Mouse (Mus musculus): ENCODE data around the gene Ctnna3. TPM values are rescaled to one million over a fixed set of nuclear protein-coding genes. Genes with fewer than 3 reads are reported as not detected.
A peak's percentile ranks its signal among the peaks of the same experiment; 100 is the strongest.

The Ctnna3 gene
- polyA plus RNA-seq, 2 experiments, result 0.03 TPM; not detected in 1

DNA sequence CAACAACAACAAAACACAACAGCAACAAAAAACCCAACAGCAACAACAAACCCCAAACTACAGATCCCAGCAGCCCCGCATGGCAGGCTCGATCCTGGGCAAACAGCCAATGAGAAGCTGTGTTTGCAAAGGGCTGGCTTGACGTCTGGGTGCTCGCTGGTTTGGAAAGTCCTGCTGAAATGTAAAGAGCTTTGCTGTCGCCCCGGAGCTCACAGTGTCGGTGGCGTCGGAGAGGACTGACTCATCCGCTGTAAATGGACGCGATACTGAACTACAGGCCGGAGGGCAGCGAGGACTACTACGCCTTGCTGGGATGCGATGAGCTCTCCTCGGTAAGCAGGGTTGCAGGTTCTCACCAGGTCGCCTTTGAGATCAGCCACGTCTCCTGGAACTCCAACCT lies 43.5 kb upstream of the Ctnna3 start:
- WGBS (ENCODE audit: insufficient replicate concordance), result under 1% methylated on average over 19 of the region's 19 CpGs
- peak; percentile 72 to 81 (median 74) for DNase-seq (ENCODE audit: low read depth in 3 of 3, low spot score in 3 of 3)

DNA sequence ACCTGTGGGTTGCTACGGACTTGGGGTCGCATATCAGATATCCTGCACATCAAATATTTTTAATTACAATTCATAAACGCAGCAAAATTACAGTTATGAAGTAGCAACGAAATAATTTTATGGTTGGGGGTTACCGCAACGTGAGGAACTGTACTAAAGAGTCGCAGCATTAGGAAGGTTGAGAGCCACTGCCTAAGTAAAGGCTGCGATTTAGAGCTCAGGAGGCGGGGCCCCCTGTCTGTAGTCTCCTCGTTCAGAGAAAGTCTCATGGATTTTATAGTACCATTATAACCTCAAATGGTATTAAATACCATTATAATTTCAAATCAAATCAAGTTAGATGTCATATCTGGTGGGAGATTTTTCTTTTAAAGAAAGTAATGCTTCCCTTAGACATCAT lies 42.9 kb upstream of the Ctnna3 start:
- Histone ChIP-seq H3K9ac (replicated peaks) (peak overlapping the region; percentile 73), H3K4me2 (ENCODE audit: low read depth) (peak overlapping the region; percentile 86), H3K4me1 (replicated peaks; ENCODE audit: control insufficient read depth in 2 of 2, insufficient read depth in 2 of 2, low read length in 1 of 2) (peaks cover 0 to 7% of the 10 kb centered on the region in 2 experiments; a peak in 3 of 4 replicates), H3K27me3 (ENCODE audit: control insufficient read depth, insufficient read depth, low read length) (no peaks in the 10 kb centered on the region), H3K27ac (no peak overlapping the region; the same call in 1 of the 2 replicates), H3K4me3 (ENCODE audit: insufficient read depth in 1 of 2, low read depth in 2 of 2, low read length in 2 of 2) (peak overlapping the region; percentile 59 to 76), H3K36me3 (replicated peaks; ENCODE audit: control insufficient read depth, insufficient read depth, low read depth) (no peaks in the 10 kb centered on the region), H3K9me3 (ENCODE audit: control insufficient read depth, low read length) (no peaks in the 10 kb centered on the region)
- no peak for TF ChIP-seq CTCF (IDR thresholded peaks at IDR 0.05; ENCODE audit: low read depth)
- no peak for TF ChIP-seq EP300 (IDR thresholded peaks at IDR 0.05; ENCODE audit: low read depth)
- no peak for DNase-seq (ENCODE audit: low read depth in 3 of 3, low spot score in 3 of 3)
- ATAC-seq (ENCODE audit: insufficient read depth), result no peak
- 3% methylated on average over 10 of the region's 10 CpGs for WGBS (ENCODE audit: insufficient replicate concordance)

More for the DNA sequence above, 43.5 kb upstream of the Ctnna3 start:
- peak; percentile 80 for ATAC-seq (ENCODE audit: insufficient read depth)
- Histone ChIP-seq H3K9ac (replicated peaks) (peak overlapping the region; percentile 73), H3K9me3 (ENCODE audit: control insufficient read depth, low read length) (no peaks in the 10 kb centered on the region), H3K27me3 (ENCODE audit: control insufficient read depth, insufficient read depth, low read length) (no peaks in the 10 kb centered on the region), H3K36me3 (replicated peaks; ENCODE audit: control insufficient read depth, insufficient read depth, low read depth) (no peaks in the 10 kb centered on the region), H3K4me2 (ENCODE audit: low read depth) (peak overlapping the region; percentile 86), H3K27ac (peak overlapping the region; percentile 59), H3K4me3 (ENCODE audit: insufficient read depth in 1 of 2, low read depth in 2 of 2, low read length in 2 of 2) (peak overlapping the region; percentile 59 to 76), H3K4me1 (replicated peaks; ENCODE audit: control insufficient read depth in 2 of 2, insufficient read depth in 2 of 2, low read length in 1 of 2) (peaks cover under 1 to 12% of the 10 kb centered on the region in 2 experiments; a peak in 3 of 4 replicates)
- no peak for TF ChIP-seq CTCF (IDR thresholded peaks at IDR 0.05; ENCODE audit: low read depth)
- no peak for TF ChIP-seq EP300 (IDR thresholded peaks at IDR 0.05; ENCODE audit: low read depth)

DNA sequence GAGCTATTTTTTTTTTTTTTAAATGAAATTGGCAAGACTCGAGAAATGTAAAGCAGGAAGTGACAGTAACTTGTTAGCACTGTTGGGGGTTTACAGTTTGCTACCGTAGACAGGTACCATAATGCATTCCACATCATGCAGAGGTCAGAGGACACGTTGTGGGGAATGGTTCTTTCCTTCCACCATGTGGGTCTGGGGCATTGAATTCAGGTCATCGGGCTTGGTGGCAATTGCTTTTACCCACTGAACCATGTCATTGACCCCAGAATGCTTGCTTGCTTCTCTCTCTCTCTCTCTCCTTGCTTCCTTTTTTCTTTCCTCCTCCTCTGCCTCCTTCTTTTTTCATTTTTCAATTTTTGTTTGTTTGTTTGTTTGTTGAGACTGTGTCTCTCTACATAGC lies 41.0 kb upstream of the Ctnna3 start:
- no peaks in the 10 kb centered on the region for H3K9me3 ChIP-seq (ENCODE audit: control insufficient read depth, low read length)
- WGBS (ENCODE audit: insufficient replicate concordance), result 58% methylated on average over 4 of the region's 4 CpGs
- no peak overlapping the region for H3K9ac ChIP-seq (replicated peaks)
- no peaks in the 10 kb centered on the region for H3K36me3 ChIP-seq (replicated peaks; ENCODE audit: control insufficient read depth, insufficient read depth, low read depth)
- no peak overlapping the region for H3K27ac ChIP-seq
- peak overlapping the region; percentile 11; the same call in 1 of the 2 replicates for H3K4me2 ChIP-seq (ENCODE audit: low read depth)
- no peak overlapping the region for H3K4me3 ChIP-seq (ENCODE audit: insufficient read depth in 1 of 2, low read depth in 2 of 2, low read length in 2 of 2)
- TF ChIP-seq EP300 (IDR thresholded peaks at IDR 0.05; ENCODE audit: low read depth), result no peak
- no peak for TF ChIP-seq CTCF (IDR thresholded peaks at IDR 0.05; ENCODE audit: low read depth)
- no peaks in the 10 kb centered on the region for H3K27me3 ChIP-seq (ENCODE audit: control insufficient read depth, insufficient read depth, low read length)
- H3K4me1 ChIP-seq (replicated peaks; ENCODE audit: control insufficient read depth in 2 of 2, insufficient read depth in 2 of 2, low read length in 1 of 2), result peaks cover 0 to 7% of the 10 kb centered on the region in 2 experiments; a peak in 2 of 4 replicates
- ATAC-seq (ENCODE audit: insufficient read depth) (no peak), DNase-seq (ENCODE audit: low read depth in 3 of 3, low spot score in 3 of 3) (no peak)

- WGBS (ENCODE audit: insufficient replicate concordance), result 77% methylated on average over 10 of the region's 10 CpGs
- H3K9me3 ChIP-seq (ENCODE audit: control insufficient read depth, low read length), result no peaks in the 10 kb centered on the region
- no peak for ATAC-seq (ENCODE audit: insufficient read depth)
These were observed 32.9 kb upstream of the Ctnna3 start for GRCm38 (mm10) chr10:63396963-63397362.

DNA sequence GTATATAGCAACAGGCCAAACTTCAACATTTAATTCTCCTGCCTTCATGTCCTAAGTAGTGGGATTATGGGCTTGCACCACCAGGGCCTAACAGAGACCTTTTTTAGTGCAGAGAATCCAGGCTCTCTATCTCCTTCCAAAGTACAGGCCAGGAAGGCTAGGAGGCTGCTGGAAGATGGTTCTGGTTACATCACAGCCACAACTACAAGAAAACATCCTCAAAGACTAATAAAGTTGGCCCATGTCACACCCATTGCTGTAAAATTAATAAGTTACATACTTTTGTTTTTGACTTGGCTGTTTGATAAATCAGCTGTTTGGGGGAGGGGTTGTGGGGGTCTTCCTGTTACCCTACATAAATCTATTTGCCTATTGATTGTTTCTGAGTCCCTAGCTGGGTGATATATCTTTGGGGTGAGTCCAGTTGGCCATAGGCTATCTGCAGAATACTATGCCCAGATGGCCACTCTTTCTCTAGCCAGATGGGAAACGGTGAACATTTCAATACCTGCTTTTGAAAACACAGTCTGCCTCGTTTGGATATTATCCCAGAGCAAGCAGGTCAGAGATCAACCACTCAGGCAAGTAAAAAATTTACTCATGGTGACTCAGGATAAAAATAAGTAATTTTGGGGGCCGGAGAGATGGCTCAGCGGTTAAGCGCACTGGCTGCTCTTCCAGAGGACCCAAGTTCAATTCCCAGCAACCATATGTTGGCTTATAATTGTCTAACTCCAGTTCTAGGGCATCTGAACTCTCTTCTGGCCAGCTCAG lies 27.0 kb upstream of the Ctnna3 start:
- DNase-seq (ENCODE audit: low read depth in 3 of 3, low spot score in 3 of 3), result no peak
- no peaks in the 10 kb centered on the region for H3K36me3 ChIP-seq (replicated peaks; ENCODE audit: control insufficient read depth, insufficient read depth, low read depth)
- H3K4me3 ChIP-seq (ENCODE audit: insufficient read depth in 1 of 2, low read depth in 2 of 2, low read length in 2 of 2), result no peak overlapping the region
- no peak overlapping the region for H3K4me2 ChIP-seq (ENCODE audit: low read depth)
- H3K4me1 ChIP-seq (replicated peaks; ENCODE audit: control insufficient read depth in 2 of 2, insufficient read depth in 2 of 2, low read length in 1 of 2), result peaks cover 0 to 1% of the 10 kb centered on the region in 2 experiments; a peak in 1 of 4 replicates
- no peaks in the 10 kb centered on the region for H3K27me3 ChIP-seq (ENCODE audit: control insufficient read depth, insufficient read depth, low read length)
- H3K9ac ChIP-seq (replicated peaks), result no peak overlapping the region
- TF ChIP-seq EP300 (IDR thresholded peaks at IDR 0.05; ENCODE audit: low read depth), result no peak
- TF ChIP-seq CTCF (IDR thresholded peaks at IDR 0.05; ENCODE audit: low read depth), result no peak
- H3K27ac ChIP-seq, result no peak overlapping the region
- ATAC-seq (ENCODE audit: insufficient read depth), result no peak
- H3K9me3 ChIP-seq (ENCODE audit: control insufficient read depth, low read length), result no peaks in the 10 kb centered on the region
- WGBS (ENCODE audit: insufficient replicate concordance), result 76% methylated on average over 5 of the region's 5 CpGs

More at GRCm38 (mm10) chr10:63396963-63397362, 32.9 kb upstream of the Ctnna3 start:
- H3K4me3 ChIP-seq (ENCODE audit: insufficient read depth in 1 of 2, low read depth in 2 of 2, low read length in 2 of 2), result no peak overlapping the region
- H3K36me3 ChIP-seq (replicated peaks; ENCODE audit: control insufficient read depth, insufficient read depth, low read depth), result no peaks in the 10 kb centered on the region
- no peak overlapping the region for H3K4me2 ChIP-seq (ENCODE audit: low read depth)
- H3K4me1 ChIP-seq (replicated peaks; ENCODE audit: control insufficient read depth in 2 of 2, insufficient read depth in 2 of 2, low read length in 1 of 2), result no peaks in the 10 kb centered on the region
- H3K27ac ChIP-seq, result no peak overlapping the region
- DNase-seq (ENCODE audit: low read depth in 3 of 3, low spot score in 3 of 3), result no peak
- no peak for TF ChIP-seq CTCF (IDR thresholded peaks at IDR 0.05; ENCODE audit: low read depth)
- TF ChIP-seq EP300 (IDR thresholded peaks at IDR 0.05; ENCODE audit: low read depth), result no peak
- no peaks in the 10 kb centered on the region for H3K27me3 ChIP-seq (ENCODE audit: control insufficient read depth, insufficient read depth, low read length)
- no peak overlapping the region for H3K9ac ChIP-seq (replicated peaks)
